Mouse (Mus musculus) embryonic fibroblast, embryonic 13.5 days (primary cell): ENCODE measurements around the gene Olfr1357. TPM values are rescaled to one million over a fixed set of nuclear protein-coding genes. Genes with fewer than 3 reads are reported as not detected.
"Not testable (repeated sequence)": the region's sequence is repeated elsewhere in the genome, so short reads cannot be mapped to it uniquely, and the experiment has no call there.

ENCODE experiments used
- H3K27ac ChIP-seq: 2 replicates; pipeline ENCODE4 v1.5.1; 2012; ENCODE audit warnings: low read length, control low read depth, inconsistent platforms; ENCODE audit not compliant: insufficient read depth
- H3K4me1 ChIP-seq: 2 replicates; pipeline ENCODE4 v1.6.1; 2011; ENCODE audit warnings: low read length; ENCODE audit not compliant: control insufficient read depth, insufficient read depth
- H3K4me3 ChIP-seq: 2 replicates; pipeline ENCODE4 v1.5.1; 2011; ENCODE audit warnings: mild to moderate bottlenecking, control low read depth, low read length; ENCODE audit not compliant: insufficient read depth
- CTCF ChIP-seq: IDR thresholded peaks from 2 replicates; pipeline ENCODE4 v1.5.1; 2011; ENCODE audit warnings: mild to moderate bottlenecking, control low read depth, low read length, moderate library complexity, borderline replicate concordance; ENCODE audit not compliant: insufficient read depth
- POLR2A ChIP-seq: IDR thresholded peaks from 2 replicates; pipeline ENCODE4 v1.6.1; 2011; ENCODE audit warnings: low read depth, mild to moderate bottlenecking, control low read depth, low read length, moderate library complexity
- polyA plus RNA-seq: library from polyadenylated mRNA; stranded (reverse); fragments of >200 nt; gene quantifications from 2 replicates; pipeline ENCODE4 v1.2.4, GENCODE M21; 2011; ENCODE audit warnings: low read depth; ENCODE audit not compliant: missing spikeins, insufficient read length

The Olfr1357 gene
- not detected in 2 replicates for polyA plus RNA-seq

DNA sequence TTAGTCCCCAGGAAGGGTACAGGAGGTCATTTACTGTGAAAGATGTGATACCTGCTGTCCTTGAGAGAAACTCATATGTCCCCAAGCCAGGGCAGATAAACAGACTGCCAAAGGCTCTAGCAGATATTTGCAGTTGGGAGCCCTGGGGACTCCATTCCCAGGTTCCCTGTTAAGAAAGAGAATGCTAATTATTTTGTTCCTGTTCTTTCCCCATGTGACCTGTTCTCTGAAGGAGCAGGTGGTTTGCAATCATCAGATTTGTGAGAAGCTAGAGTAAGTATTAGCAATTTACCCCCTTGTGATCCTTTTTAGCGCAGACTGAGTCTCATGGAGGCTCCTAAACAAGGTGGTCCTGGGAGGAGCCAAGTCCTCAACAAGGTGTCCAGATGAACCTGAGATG lies at the start of gene Olfr1357:
Olfr1357 (minus strand) TSS at position 101 of the 400 bp plus-strand sequence.
- no peak within 1 kb of the TSS for H3K4me3 ChIP-seq
- no peak within 1 kb of the TSS for H3K27ac ChIP-seq
- no peak for TF ChIP-seq CTCF
- TF ChIP-seq POLR2A = no peak
- H3K4me1 ChIP-seq = no peaks in the 10 kb centered on the region

DNA sequence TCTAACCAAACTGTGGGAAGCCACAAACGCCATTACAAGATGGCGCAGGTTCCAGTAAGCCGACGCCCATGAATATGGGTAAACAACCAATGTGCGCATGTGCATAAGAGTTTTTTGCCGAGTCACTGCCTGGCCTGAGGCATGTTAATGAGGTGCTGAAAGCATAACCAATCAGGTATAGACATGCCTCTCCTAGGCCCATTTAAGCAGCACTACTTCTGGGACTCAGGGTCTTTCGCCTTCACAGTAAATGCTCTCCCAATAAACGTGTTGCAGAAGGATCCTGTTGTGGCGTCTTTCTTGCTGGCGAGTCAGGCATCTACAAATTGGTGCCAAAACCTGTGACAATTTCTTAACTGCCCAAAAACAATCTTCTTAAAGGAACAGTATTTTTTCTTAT lies 48.8 kb upstream of the Olfr1357 start:
- peak overlapping the region; percentile 78 for H3K27ac ChIP-seq
- not testable (repeated sequence) for H3K4me3 ChIP-seq, H3K4me1 ChIP-seq

DNA sequence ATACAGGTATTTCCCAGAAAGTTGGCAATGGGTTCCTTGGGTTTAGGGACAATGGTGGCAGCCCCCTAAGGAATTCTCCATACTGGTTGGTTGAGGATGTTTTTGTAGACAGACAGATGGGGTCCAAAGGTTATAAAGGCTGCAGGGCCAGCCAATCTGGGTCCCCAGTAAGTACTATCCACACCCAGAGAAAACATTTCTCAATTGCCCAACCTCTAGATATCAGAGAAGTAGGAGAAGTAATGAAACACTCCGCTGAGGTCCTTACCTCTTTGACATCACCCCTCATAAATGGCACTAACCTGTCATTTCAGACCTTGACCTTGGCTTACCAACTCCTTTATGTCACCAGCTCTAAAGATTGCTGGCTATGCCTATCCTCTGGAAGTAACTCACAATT lies 46.7 kb upstream of the Olfr1357 start:
- Histone ChIP-seq H3K4me3 (no peak overlapping the region), H3K4me1 (no peaks in the 10 kb centered on the region), H3K27ac (no peak overlapping the region)
- TF ChIP-seq CTCF (no peak), POLR2A (no peak)

DNA sequence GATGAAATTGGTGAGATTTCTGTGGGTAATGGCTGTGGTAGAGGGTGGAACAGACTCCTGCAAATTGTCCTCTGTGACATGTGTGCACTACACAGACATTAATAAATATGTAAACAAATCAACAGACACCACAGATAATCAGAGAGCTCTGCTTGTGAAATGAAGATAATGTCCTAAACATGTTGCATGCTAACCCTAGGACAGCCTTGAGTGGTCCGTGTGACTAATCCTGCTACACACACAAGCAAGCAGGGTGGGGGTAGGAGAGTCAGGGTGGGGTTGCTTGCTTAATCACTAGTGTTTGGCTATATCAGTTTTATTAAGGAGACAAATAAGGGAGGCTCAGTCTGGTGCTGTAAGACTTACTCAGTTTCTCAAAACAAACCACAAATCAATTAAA lies 43.3 kb upstream of the Olfr1357 start:
- no peak overlapping the region for H3K4me3 ChIP-seq
- H3K4me1 ChIP-seq = no peaks in the 10 kb centered on the region
- TF ChIP-seq CTCF (no peak), POLR2A (no peak)
- no peak overlapping the region for H3K27ac ChIP-seq

DNA sequence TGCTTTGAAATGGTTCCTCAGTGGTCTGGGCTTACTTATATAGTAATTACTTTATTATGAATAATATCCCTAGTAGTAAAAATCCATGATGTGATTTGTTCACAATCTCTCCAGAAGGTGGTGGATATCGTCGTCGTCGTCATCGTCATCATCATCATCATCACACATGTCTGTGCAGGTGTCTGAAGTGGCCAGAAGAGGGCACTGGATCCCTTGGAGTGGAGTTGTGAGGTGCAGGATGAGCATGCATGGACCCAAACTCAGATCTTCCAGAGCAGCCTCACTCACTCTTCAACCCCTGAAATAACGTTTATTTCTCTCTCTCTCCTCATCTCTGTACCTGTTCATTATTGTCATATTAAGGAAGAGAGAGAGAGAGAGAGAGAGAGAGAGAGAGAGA lies 14.4 kb upstream of the Olfr1357 start:
- H3K4me3 ChIP-seq = no peak overlapping the region
- TF ChIP-seq POLR2A (no peak), CTCF (peak; percentile 80)
- H3K4me1 ChIP-seq = no peaks in the 10 kb centered on the region

DNA sequence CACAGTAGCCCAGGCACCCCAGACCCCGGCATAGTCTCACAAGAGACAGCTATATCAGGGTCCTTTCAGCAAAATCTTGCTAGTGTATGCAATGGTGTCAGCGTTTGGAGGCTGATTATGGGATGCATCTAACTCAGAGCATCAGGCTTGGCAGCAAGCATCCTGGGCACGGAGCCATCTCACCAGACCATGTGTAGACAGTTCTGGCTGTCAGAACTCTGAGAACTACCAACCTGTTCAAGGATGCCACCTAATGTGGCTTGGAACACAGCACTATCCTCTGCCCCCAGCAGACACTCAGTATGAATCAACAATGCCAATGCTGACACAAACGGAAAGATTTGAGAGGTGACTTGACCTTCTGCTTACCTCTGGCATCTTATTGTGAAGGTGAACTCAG lies 12.3 kb upstream of the Olfr1357 start:
- Histone ChIP-seq H3K4me1 (no peaks in the 10 kb centered on the region), H3K4me3 (no peak overlapping the region), H3K27ac (no peak overlapping the region)
- TF ChIP-seq CTCF (no peak), POLR2A (no peak)

More for the DNA sequence above, 14.4 kb upstream of the Olfr1357 start:
- H3K27ac ChIP-seq = no peak overlapping the region

DNA sequence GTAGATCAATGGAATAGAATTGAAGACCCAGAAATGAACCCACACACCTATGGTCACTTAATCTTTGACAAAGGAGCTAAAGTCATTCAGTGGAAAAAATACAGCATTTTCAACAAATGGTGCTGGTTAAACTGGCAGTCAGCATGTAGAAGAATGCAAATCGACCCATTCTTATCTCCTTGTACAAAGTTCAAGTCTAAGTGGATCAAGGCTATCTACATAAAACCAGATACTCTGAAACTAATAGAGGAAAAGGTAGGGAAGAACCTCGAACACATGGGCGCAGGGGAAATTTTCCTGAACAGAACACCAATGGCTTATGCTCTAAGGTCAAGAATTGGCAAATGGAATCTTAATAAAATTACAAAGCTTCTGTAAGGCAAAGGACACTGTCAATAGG lies 5.3 kb upstream of the Olfr1357 start:
- not testable (repeated sequence) for H3K4me1 ChIP-seq, H3K4me3 ChIP-seq, H3K27ac ChIP-seq

DNA sequence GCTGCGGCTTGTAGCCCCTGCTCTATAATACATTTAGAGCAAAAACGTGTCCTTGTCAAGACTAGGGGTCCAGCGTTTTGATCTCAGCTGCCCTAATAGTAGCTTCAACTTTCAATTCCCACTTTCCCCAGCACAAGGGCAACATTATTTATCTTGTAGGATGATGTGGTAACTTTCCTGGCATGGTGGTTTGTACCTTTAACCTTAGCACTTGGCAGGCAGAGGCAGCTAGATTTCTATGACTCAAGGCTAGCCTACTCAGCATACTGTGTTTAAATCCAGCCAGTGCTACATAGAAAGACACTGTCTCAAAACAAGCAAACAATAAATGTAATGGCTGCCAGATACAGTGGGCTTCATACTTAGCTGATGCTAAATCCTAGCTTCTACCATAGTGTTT lies 10.3 kb downstream of the Olfr1357 start:
- H3K4me1 ChIP-seq = no peaks in the 10 kb centered on the region
- TF ChIP-seq CTCF (no peak), POLR2A (no peak)

DNA sequence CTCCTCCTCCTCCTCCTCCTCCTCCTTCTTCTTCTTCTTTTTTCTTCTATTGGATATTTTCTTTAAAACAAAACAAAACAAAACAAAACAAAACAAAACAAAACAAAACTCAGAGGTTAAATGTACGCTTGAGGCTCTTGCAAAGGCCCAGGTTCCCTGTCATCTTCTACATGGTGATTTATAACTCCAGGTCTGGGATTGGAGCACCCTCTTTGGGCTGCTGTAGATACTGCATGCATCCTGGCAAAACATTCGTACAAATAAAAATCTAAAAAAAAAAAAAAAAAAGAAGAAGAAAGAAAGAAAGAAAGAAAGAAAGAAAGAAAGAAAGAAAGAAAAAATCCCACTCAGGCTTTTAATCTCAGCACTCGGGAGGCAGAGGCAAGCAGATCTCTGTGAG lies 12.8 kb downstream of the Olfr1357 start:
- Histone ChIP-seq H3K4me1 (no peaks in the 10 kb centered on the region), H3K4me3 (no peak overlapping the region), H3K27ac (no peak overlapping the region)
- TF ChIP-seq POLR2A = no peak
- TF ChIP-seq CTCF = peak; percentile 5; the same call in 1 of the 2 replicates

More for the DNA sequence above, 10.3 kb downstream of the Olfr1357 start:
- no peak overlapping the region for H3K27ac ChIP-seq
- no peak overlapping the region for H3K4me3 ChIP-seq

DNA sequence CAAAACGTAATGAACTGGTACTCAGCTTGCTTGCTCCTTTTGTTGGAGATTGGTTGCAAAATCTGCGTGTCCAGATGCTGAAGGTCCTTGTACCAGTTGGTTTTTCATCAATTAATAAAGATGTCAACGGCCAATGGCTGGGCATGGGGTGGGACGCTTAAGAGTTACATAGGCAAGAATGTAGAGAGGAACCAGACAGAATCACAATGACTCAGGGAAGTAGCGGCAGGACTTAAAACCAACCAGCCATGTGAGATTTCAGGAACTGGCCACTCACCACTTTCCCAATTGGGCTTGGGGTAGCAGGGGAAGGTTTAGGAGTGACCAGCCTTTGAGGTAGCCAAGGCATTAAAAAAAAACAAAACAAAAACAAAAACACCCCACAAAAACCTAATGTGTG lies 18.0 kb downstream of the Olfr1357 start:
- Histone ChIP-seq H3K4me3 (no peak overlapping the region), H3K27ac (no peak overlapping the region), H3K4me1 (no peaks in the 10 kb centered on the region; the same call in 1 of the 2 replicates)
- TF ChIP-seq POLR2A (no peak), CTCF (no peak)

DNA sequence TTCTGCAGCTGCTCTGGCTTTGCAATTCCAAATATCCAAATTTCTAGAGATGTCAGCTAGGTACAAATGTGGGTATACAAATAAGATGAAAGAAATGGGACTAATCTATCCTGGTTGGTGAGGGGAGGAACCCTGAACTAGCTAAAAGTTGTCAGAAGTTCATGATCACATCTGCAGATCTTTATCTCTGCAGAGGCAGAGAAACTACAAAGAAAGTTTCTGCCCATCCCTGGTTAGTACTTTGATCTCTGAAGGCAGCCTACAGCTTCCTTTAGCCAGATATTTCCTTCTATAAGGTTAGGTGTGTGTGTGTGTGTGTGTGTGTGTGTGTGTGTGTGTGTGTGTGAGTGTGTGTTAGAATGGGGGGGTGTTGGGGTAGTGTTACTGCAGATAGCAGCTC lies 23.3 kb downstream of the Olfr1357 start:
- no peak for TF ChIP-seq CTCF
- no peak for TF ChIP-seq POLR2A
- no peak overlapping the region for H3K27ac ChIP-seq
- H3K4me1 ChIP-seq = peaks cover 3% of the 10 kb centered on the region; the same call in 1 of the 2 replicates
- no peak overlapping the region for H3K4me3 ChIP-seq
